ENCODE assay signal across 11 mouse cellular contexts in the genomic region with DNA sequence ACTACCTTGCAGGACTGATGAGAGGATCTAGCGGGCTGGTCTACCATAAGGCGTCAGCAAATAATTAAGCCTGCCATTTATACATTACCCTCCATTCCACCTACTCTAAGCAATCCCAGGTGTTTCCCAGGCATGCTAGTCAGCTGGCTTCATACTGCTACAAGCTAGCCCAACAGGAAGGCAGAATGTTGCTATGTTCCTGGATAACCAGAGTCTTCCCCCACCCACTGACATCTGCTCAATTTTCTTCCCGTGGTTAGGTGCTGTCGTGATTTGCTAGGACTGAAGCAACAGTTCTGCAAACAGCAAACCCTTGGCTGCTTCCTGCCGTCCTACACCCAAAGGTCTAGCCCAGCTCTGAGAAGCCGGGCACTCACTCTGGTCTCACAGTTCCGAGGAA.
DNase-seq lines count a peak whose midpoint lies in the region; ATAC-seq lines count a peak whose summit lies in the region.
"Had no signal": no experiment of that assay in that cellular context is flagged by ENCODE, and none has a peak within 500 bp of the region (broad histone marks: within the 10 kb centered on the region; RNA-seq: fewer than 3 reads in every experiment).

No protein-coding gene starts in this region.

- H3K27ac ChIP-seq in hindbrain, embryonic 12.5 days: peak overlapping the region; percentile 60
- no peak overlapping the region for H3K27ac ChIP-seq in hindbrain, embryonic 14.5 days
- 0 out of 2 replicates have a peak overlapping the region, but pooled peaks have one; percentile 31 for H3K27ac ChIP-seq in limb, embryonic 12.5 days
- H3K27ac ChIP-seq in limb, embryonic 10.5 days: no peak overlapping the region
- H3K27ac ChIP-seq in forebrain, embryonic 13.5 days: peak overlapping the region; percentile 41
- H3K27ac ChIP-seq: left cerebral cortex, adult 2 months; liver, embryonic 12.5 days had no signal

- H3K27me3 ChIP-seq in hindbrain, embryonic 12.5 days: 0 out of 2 replicates have a peak, but pooled peaks cover 3% of the 10 kb centered on the region
- no peaks in the 10 kb centered on the region for H3K27me3 ChIP-seq in hindbrain, embryonic 14.5 days (ENCODE audit: control insufficient read depth, insufficient read depth, low read length)
- no peaks in the 10 kb centered on the region for H3K27me3 ChIP-seq in limb, embryonic 12.5 days
- H3K27me3 ChIP-seq in limb, embryonic 10.5 days (ENCODE audit: low read depth, poor library complexity, severe bottlenecking): no peaks in the 10 kb centered on the region
- no peaks in the 10 kb centered on the region for H3K27me3 ChIP-seq in forebrain, embryonic 13.5 days
- H3K27me3 ChIP-seq: liver, embryonic 12.5 days had no signal

- 75% methylated on average over 7 of the region's 7 CpGs for WGBS in hindbrain, embryonic 12.5 days
- WGBS in hindbrain, embryonic 14.5 days: 64% methylated on average over 7 of the region's 7 CpGs
- 60% methylated on average over 7 of the region's 7 CpGs for WGBS in limb, embryonic 12.5 days
- 75% methylated on average over 7 of the region's 7 CpGs for WGBS in limb, embryonic 10.5 days
- WGBS in forebrain, embryonic 13.5 days: 78% methylated on average over 7 of the region's 7 CpGs

- no peak for DNase-seq in hindbrain, embryonic 14.5 days (ENCODE audit: low spot score)
- no peak for DNase-seq in limb, embryonic 10.5 days (ENCODE audit: low spot score)
- peak; percentile 85 for DNase-seq in brain, adult 2 months (ENCODE audit: low read depth, low spot score)
- DNase-seq in cerebellum, adult 11 months: no peak
- DNase-seq: cerebellum, postnatal 14 days; heart, adult 11 months had no signal

- no peak for ATAC-seq in hindbrain, embryonic 12.5 days (ENCODE audit: low FRiP score)
- no peak for ATAC-seq in hindbrain, embryonic 14.5 days (ENCODE audit: low FRiP score)
- ATAC-seq in limb, embryonic 12.5 days (ENCODE audit: insufficient number of reproducible peaks, insufficient read depth, low FRiP score, low TSS enrichment, low read depth): no peak
- ATAC-seq in forebrain, embryonic 13.5 days: no peak
- ATAC-seq: liver, embryonic 12.5 days had no signal

- H3K4me3 ChIP-seq in hindbrain, embryonic 12.5 days: no peak overlapping the region
- no peak overlapping the region for H3K4me3 ChIP-seq in hindbrain, embryonic 14.5 days (replicated peaks; ENCODE audit: low read length)
- H3K4me3 ChIP-seq in limb, embryonic 12.5 days (replicated peaks): no peak overlapping the region
- H3K4me3 ChIP-seq in limb, embryonic 10.5 days: no peak overlapping the region
- H3K4me3 ChIP-seq in forebrain, embryonic 13.5 days: no peak overlapping the region
- H3K4me3 ChIP-seq: left cerebral cortex, adult 2 months; liver, embryonic 12.5 days had no signal

- peaks cover 14% of the 10 kb centered on the region for H3K4me1 ChIP-seq in hindbrain, embryonic 12.5 days
- no peaks in the 10 kb centered on the region for H3K4me1 ChIP-seq in hindbrain, embryonic 14.5 days (replicated peaks; ENCODE audit: control insufficient read depth, insufficient read depth, low read length)
- peaks cover 8% of the 10 kb centered on the region for H3K4me1 ChIP-seq in limb, embryonic 12.5 days (replicated peaks)
- H3K4me1 ChIP-seq in limb, embryonic 10.5 days: peaks cover 18% of the 10 kb centered on the region
- peaks cover 16% of the 10 kb centered on the region for H3K4me1 ChIP-seq in forebrain, embryonic 13.5 days
- H3K4me1 ChIP-seq: liver, embryonic 12.5 days had no signal

- H3K36me3 ChIP-seq in hindbrain, embryonic 12.5 days: no peaks in the 10 kb centered on the region
- no peaks in the 10 kb centered on the region for H3K36me3 ChIP-seq in hindbrain, embryonic 14.5 days (replicated peaks; ENCODE audit: control insufficient read depth, insufficient read depth)
- H3K36me3 ChIP-seq in limb, embryonic 12.5 days: no peaks in the 10 kb centered on the region
- H3K36me3 ChIP-seq in limb, embryonic 10.5 days: no peaks in the 10 kb centered on the region
- no peaks in the 10 kb centered on the region for H3K36me3 ChIP-seq in forebrain, embryonic 13.5 days (ENCODE audit: poor library complexity, severe bottlenecking)
- H3K36me3 ChIP-seq: liver, embryonic 12.5 days had no signal

- H3K4me2 ChIP-seq in hindbrain, embryonic 12.5 days (replicated peaks): no peak overlapping the region
- no peak overlapping the region for H3K4me2 ChIP-seq in hindbrain, embryonic 14.5 days (replicated peaks)
- H3K4me2 ChIP-seq in limb, embryonic 12.5 days: no peak overlapping the region
- H3K4me2 ChIP-seq in forebrain, embryonic 13.5 days: no peak overlapping the region
- H3K4me2 ChIP-seq: liver, embryonic 12.5 days had no signal

- no peak overlapping the region for H3K9ac ChIP-seq in hindbrain, embryonic 12.5 days
- no peak overlapping the region for H3K9ac ChIP-seq in hindbrain, embryonic 14.5 days
- H3K9ac ChIP-seq in limb, embryonic 12.5 days (replicated peaks): no peak overlapping the region
- H3K9ac ChIP-seq in forebrain, embryonic 13.5 days: no peak overlapping the region
- H3K9ac ChIP-seq: liver, embryonic 12.5 days had no signal

- no peaks in the 10 kb centered on the region for H3K9me3 ChIP-seq in hindbrain, embryonic 12.5 days (replicated peaks)
- no peaks in the 10 kb centered on the region for H3K9me3 ChIP-seq in hindbrain, embryonic 14.5 days (ENCODE audit: control insufficient read depth, low read length)
- no peaks in the 10 kb centered on the region for H3K9me3 ChIP-seq in limb, embryonic 12.5 days
- no peaks in the 10 kb centered on the region for H3K9me3 ChIP-seq in limb, embryonic 10.5 days (replicated peaks)
- H3K9me3 ChIP-seq in forebrain, embryonic 13.5 days (replicated peaks): no peaks in the 10 kb centered on the region
- H3K9me3 ChIP-seq: liver, embryonic 12.5 days had no signal

Comparison
In these comparisons a context has a peak if more than half of its experiments do, and no peak if none do; other contexts are left out.
1. H3K27ac ChIP-seq: peak in hindbrain, embryonic 12.5 days (single experiment), limb, embryonic 12.5 days (single experiment) and forebrain, embryonic 13.5 days (single experiment); none in hindbrain, embryonic 14.5 days (single experiment) and limb, embryonic 10.5 days (single experiment).